Mouse (Mus musculus) thymus, postnatal 0 days (tissue): Measurements from ENCODE around the gene Olfr433. TPM values are rescaled to one million over a fixed set of nuclear protein-coding genes. Genes with fewer than 3 reads are reported as not detected.
A peak's percentile ranks its signal among the peaks of the same experiment; 100 is the strongest.
"Not testable (repeated sequence)": the region's sequence is repeated elsewhere in the genome, so short reads cannot be mapped to it uniquely, and the experiment has no call there.

Experiments
- DNase-seq: peaks from one replicate; pipeline ENCODE4 v3.0.0-alpha.2; 2015; ENCODE audit warnings: low spot score
- polyA plus RNA-seq: library from polyadenylated mRNA; unstranded; fragments of >200 nt; fragmentation: Nextera tagmentation; extraction: Ambion mirVana; gene quantifications from 2 replicates; pipeline ENCODE4 v1.2.1, GENCODE M21; 2015

The Olfr433 gene
- 0.05 and 0.10 TPM in 2 replicates for polyA plus RNA-seq

DNA sequence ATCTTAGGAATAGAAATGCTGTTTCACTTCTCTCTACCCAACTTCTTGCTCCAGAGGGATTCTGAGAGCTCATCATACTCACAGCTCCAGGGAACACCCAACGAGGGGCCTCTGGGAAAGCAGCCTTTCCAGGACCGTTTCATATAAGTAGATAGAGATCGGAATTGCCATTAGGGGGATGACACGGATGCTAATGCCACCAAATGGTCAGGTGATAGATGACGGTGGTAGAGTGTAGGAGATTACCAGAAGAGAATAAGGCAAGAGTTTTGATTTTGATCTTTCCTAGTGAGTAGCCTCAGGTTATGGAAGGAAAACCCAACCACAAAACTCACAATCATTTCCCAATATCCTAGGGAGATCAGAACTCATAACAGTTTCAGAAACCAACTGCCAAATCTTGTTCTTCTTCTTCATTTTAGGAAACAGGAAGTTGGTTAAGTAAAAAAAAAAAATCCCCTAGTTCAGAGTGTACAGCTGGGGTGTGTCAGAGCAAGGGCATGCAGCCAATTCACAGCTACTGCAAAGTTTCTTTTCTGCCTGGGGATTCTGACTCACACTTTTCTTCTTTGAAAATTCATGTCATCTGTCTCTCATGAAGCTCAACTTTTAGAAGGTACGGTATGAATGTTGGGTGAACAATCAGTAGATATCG, at the start of gene Olfr433:
Gene Olfr433 (plus strand): TSS at position 183 of the 655 bp plus-strand sequence.
- peak; percentile 55 for DNase-seq

DNA sequence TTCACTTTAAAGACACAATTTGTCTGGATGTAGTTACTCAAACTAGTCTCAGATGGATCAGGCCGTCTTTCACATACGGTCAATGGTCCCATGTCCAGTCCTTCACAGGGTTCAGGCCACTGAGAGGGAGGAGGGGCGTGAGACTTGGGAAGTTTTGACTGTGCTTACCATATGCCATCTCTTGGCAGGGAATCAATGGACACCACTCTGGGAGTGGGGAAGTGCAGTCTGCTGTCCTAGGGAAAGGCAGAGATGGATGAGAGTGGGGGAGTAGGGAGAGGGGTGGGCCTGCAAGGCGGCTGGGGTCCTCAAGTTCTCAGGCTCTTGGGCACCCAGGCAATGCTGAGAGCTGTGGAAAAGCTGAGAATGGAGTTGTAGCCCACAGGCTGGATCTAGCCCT, 45.5 kb upstream of the Olfr433 start:
- DNase-seq, result no peak

DNA sequence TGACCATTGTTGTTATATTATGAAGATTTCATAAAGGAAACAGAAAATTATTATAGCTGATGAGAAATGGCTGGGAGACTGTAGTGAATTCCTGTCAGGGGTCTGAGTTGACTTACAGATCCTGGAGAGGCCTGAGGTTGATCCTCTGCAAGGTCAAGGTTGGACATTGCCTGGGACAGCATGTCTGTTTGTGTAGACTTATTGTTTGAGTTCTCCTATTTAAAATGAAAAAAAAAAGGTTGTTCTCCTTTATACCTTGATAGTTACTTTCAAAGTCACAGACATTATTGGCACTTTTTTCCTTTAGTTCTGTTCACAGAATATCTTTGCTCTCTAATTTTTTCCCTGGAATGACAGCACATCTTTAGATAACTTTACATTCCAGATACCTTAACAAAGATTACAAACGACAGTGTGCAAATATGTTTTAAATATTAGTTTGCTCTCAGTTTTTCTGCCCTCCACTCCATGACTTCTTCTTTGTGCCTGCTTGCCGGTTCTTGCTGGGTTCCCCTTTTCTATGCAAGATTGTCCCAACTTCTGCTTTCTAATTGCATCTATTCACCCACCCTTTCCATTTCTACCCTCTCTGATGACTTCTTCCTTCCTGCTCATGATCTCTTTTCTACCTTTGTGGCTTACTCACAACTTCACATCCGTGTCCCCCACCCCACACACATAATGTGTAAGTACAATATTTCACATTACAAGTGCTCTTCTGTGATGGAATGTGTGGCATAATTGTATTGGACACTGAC, 36.0 kb upstream of the Olfr433 start:
- DNase-seq, result not testable (repeated sequence)

DNA sequence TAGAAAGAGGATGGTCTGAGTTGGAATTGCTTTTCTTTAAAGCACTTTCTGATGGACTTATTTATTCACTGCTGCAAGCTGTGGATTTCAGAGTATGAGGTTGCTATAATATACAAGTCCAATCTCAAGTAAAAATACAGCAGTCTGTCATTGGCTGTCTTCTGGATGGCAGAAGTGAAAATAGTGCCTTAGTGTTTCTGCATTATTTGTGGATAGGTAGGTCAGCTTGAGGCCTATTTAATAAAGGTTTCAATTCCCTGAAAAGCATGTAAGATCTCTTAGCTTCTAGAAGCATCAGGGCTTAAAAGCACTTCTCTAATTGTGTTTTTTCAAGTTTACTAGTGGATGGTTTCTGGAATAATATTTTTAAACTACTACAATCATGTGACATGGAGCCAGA, 33.5 kb upstream of the Olfr433 start:
- not testable (repeated sequence) for DNase-seq

DNA sequence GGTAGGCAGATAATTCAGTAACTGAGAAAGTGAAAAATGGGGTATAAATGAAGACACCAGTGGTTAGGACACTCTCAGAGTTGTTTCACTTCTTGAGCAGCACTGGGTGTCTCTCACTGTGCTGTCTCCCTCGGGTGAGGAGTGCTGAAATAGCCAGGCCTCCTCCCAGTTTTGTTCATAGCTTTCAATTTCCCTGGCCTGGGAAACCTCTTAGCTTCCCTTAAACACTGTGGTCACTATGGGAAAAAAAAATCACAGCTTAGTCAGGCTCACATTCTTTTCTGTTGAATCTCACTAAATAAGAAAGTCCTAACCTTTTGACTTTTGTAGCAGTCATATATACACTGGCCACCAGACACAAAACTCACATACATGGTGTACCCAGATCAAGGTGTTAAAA, 8.8 kb upstream of the Olfr433 start, which contains the start of gene Ifi205:
Gene Ifi205 (minus strand): TSS at position 113 of the 400 bp plus-strand sequence.
- no peak for DNase-seq

DNA sequence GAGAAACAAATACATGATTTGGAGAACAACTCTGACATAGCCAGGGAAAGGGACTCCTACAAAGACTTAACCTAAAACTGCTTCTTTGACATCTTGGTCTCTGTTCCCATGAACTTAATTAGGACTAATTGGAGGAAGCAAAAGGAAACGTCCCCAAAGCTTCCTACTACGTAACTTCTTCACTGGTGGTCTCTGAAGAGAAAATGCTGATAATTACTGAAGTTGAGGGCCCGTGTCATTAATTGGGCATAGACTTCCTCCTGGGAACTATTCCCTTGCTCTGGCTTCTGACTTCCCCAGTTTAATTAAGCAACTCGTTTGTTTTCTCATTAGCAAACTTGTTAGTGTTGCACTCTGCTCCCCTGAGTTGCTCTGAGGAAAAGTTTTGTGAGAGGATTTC, 4.7 kb upstream of the Olfr433 start:
- DNase-seq, result no peak

DNA sequence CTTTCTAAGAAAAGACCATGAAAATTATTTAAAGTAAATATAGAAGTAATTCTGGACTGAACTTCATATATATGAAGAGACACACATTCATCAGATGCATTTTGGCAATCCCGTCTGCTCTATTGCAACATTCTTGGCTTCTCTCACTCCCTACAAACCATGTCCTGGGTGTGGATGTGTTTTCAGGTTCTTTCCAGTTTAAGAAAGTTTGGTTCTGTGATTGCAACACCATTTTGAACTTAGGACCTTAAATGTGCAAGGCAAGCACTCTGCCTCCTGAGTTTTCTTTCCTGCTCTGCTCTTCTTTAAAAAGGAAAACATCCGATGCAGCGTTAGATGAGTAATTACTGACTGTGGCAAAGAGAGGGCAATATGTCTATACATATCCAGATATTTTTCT, 2.0 kb upstream of the Olfr433 start:
- DNase-seq, result no peak

DNA sequence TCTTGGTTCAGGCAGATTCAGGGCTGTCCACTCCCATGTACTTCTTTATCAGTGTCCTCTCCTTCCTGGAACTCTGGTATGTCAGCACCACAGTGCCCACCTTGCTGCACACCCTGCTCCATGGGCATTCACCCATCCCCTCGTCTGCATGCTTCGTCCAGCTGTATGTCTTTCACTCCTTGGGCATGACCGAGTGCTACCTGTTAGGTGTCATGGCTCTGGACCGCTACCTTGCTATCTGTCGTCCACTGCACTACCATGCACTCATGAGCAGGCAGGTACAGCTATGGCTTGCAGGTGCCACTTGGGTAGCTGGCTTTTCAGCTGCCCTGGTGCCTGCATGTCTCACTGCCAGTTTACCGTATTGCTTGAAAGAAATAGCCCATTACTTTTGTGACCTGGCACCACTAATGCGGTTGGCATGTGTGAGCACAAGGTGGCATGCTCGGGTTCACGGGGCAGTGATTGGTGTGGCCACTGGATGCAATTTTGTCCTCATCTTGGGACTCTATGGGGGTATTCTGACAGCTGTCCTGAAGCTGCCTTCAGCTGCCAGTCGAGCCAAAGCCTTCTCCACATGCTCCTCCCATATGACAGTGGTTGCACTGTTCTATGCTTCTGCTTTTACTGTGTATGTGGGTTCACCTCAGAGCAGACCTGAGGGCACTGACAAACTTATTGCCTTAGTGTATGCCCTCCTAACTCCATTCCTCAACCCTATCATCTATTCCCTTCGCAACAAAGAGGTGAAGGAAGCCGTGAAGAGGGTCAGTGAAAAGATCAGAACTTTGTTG, 1.8 kb downstream of the Olfr433 start:
- DNase-seq, result not testable (repeated sequence)

DNA sequence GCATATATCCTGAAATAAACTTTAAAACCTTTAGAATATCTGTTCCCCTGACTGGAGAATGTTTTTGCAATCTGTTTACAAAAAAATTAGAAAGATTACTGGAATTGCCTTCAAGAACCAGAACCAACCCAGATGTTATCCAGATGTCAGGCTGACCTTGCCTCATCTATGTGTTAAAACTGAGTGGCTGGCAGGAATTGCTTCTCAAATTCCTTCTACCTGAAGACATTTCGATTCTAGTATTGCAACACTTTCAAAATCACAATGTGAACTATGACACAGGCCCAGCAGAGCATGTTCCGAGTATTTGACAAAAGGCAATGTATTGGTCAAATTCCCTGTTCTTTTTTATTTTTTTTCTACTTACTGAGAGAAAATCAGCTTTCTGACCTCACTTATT, 3.9 kb downstream of the Olfr433 start:
- DNase-seq, result no peak

DNA sequence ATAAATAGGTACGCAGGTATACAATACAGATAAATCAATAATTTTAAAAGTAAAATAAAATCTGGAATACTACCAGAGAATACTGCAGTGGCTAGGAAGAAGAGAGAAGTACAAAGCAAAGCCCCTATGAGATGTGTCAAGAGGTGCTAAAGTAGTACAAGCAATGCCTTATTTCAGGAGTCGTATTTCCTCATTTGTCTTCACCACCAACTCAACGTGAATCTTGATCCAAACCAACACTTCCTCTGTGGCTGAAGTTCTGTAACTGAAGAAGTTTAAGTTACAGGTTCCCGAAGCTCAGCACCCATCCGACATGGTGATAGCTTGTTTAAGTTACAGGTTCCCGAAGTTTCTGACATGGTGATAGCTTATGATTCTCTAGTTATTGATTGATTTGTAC, 7.7 kb downstream of the Olfr433 start:
- DNase-seq, result not testable (repeated sequence)

DNA sequence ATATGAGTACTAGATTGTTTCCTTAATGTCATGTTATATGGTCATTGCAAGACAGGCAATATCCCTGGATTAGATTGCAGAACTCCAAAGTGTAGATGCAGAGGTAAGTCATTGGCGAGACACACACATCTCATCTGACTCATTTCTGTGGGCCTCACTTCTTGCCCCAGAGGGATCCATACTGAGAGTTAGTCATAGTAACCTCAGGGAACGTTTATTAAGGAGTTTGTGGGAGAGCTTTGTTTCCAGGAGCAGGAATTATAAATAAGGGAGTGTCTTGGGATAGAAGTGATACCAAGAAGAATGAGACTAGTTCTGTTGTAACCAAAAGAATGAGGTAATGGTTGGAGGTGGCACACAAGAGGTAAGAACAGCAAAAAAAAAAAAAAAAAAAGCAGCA, 8.4 kb downstream of the Olfr433 start, which contains the start of gene Olfr432:
Gene Olfr432 (plus strand): TSS at position 313 of the 400 bp plus-strand sequence.
- DNase-seq, result no peak

DNA sequence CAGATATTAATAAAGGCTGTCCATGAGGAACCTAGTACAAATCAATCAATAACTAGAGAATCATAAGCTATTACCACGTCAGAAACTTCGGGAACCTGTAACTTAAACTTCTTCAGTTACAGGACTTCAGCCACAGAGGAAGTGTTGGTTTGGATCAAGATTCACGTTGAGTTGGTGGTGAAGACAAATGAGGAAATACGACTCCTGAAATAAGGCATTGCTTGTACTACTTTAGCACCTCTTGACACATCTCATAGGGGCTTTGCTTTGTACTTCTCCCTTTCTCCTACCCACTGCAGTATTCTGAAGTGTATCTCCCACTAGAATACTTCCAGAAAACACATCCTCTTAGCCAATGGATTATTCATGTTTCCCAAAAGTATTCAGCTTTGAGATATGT, 8.9 kb downstream of the Olfr433 start:
- DNase-seq, result not testable (repeated sequence)

DNA sequence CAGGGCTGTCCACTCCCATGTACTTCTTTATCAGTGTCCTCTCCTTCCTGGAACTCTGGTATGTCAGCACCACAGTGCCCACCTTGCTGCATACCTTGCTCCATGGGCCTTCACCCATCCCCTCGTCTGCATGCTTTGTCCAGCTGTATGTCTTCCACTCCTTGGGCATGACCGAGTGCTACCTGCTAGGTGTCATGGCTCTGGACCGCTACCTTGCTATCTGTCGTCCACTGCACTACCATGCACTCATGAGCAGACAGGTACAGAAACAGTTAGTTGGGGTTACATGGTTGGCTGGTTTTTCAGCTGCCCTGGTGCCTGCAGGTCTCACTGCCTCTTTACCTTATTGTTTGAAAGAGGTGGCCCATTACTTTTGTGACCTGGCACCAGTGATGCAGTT, 10.0 kb downstream of the Olfr433 start:
- no peak for DNase-seq

DNA sequence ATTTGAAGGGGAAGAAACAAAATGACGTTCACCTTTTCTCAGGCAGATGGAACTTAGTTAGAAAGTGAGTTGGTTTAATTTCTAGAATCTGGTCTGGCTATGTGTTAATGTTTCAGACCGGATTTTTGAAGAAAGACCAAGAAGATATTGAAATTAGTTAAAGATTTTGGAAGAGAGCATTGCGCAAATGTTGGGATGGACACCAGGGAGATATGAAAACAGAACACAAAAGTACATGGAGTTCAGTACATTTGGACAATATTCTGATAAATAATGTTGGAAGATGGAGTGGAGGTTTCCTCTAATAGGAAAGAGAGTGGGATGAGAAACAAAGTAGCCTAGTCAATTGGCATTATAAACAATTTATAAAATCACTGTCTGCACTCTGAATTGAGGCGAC, 11.0 kb downstream of the Olfr433 start:
- DNase-seq, result no peak

DNA sequence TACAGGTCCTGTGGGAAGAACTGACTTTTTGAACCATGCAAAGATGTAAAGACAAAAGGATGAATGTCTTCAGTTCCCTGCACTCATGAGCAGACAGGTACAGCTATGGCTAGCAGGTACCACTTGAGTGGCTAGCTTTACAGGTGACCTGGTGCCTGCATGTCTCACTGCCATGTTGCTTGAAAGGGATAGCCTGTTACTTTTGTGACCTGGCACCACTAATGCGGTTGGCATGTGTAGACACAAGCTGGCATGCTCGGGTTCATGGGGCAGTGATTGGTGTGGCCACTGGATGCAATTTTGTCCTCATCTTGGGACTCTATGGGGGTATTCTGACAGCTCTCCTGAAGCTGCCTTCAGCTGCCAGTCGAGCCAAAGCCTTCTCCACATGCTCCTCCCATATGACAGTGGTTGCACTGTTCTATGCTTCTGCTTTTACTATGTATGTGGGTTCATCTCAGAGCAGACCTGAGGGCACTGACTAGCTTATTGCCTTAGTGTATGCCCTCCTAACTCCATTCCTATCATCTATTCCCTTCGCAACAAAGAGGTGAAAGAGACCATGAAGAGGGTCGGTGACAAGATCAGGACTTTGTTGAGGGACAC, 11.5 kb downstream of the Olfr433 start:
- no peak for DNase-seq

DNA sequence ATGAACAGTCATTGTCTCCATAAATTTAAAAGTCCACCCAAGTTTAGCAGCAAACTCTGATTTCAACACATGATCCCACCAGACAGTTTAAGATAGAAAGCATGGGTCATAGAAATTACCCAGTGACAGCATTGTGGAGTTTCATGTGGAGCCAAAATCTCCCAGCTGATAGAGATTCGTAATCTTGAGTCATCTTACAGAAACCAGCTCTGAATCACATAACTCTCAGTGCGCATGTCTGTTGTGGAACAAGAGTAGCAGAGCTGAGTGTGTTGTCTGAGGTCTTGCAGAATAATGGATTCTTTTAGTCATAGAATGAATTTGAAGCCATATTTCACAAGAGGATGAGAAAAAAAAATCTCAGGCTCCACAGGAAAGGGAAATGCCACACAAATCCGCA, 12.5 kb downstream of the Olfr433 start:
- DNase-seq, result no peak

DNA sequence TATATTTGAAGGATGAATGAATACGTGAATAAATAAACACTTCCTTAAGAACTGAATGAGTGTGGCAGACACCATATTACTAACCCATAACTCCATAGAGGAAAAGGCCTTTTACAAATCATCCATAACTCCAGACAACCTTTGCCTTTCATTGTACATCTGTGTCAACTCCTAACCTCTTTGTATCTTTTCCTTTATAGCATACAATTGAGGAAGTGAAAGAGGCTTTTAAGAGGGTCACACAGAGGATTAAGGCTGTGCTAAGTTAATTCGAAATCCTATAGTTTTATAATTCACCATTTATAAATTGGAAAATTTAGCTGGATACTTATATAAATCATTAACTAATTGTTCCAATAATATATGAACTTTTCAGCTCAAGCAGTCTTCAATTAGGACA, 14.7 kb downstream of the Olfr433 start:
- no peak for DNase-seq

DNA sequence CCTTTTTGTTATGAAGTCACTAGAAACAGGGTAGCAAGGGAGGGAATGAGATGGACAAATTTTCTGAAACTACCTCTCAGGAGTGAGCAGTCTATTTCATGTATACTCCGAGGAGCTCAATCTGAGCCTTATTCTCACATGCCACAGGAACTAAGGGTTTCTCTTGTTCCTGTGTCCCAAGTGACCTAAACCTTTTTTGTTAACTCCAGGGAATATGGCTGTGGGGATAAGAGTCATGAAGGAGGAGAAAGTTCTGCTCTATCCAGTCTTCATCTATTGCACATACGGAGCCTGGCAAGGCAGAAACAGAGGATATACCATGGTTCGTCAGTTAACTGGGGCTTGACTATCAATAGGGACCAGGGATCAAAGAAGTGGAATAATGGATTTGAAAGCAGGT, 25.8 kb downstream of the Olfr433 start, which contains the start of gene Olfr430:
Gene Olfr430 (plus strand): TSS at position 301 of the 400 bp plus-strand sequence.
- no peak for DNase-seq

DNA sequence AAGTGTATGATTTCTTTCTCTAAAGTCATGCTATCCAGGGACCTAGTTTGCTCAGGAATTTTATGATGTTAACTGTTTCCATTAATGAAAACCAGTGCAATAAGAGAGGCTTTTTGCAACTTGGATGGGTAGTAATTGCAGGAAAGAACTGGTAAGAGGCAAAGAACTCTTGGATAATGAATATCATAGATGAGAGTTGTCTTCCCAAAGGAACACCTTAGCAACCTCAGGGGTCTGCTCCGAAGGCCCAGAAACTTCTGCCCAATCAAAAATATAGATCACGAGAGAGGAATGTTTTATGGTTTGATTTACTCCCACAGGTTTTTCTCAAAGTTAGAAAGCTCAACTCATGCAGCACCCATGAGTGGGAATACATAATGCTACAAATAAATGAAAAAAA, 43.5 kb downstream of the Olfr433 start, which contains the start of gene Olfr429:
Gene Olfr429 (plus strand): TSS at position 301 of the 400 bp plus-strand sequence.
- no peak for DNase-seq
